Mouse (Mus musculus) liver, embryonic 16.5 days (tissue): Measurements from ENCODE around the gene Chil4. TPM values are rescaled to one million over a fixed set of nuclear protein-coding genes. Genes with fewer than 3 reads are reported as not detected.
"Not testable (repeated sequence)": the region's sequence is repeated elsewhere in the genome, so short reads cannot be mapped to it uniquely, and the experiment has no call there.

Experiments
- ATAC-seq: fragments of 200-750 bp; cut with Nextera tagmentation; 2 replicates; pipeline ENCODE4 v1.8.0; 2017; ENCODE audit warnings: low read depth, mild to moderate bottlenecking, moderate number of reproducible peaks, moderate library complexity
- H3K27ac ChIP-seq: fragments of 300-500 bp; sonication (generic); 2 replicates; pipeline ENCODE4 v1.5.1; 2014; ENCODE audit warnings: mild to moderate bottlenecking, low read length
- H3K27me3 ChIP-seq: fragments of 300-500 bp; sonication (generic); 2 replicates; pipeline ENCODE4 v1.6.1; 2014; ENCODE audit warnings: low read depth, low read length, mixed read lengths; ENCODE audit not compliant: control insufficient read depth, insufficient read depth
- H3K36me3 ChIP-seq: fragments of 300-500 bp; sonication (generic); 2 replicates; pipeline ENCODE4 v1.6.1; 2014; ENCODE audit warnings: mild to moderate bottlenecking; ENCODE audit not compliant: control insufficient read depth, insufficient read depth
- H3K4me1 ChIP-seq: fragments of 300-500 bp; sonication (generic); 2 replicates; pipeline ENCODE4 v1.6.1; 2014; ENCODE audit warnings: low read depth, low read length, mixed read lengths; ENCODE audit not compliant: control insufficient read depth
- H3K4me2 ChIP-seq: fragments of 300-500 bp; sonication (generic); 2 replicates; pipeline ENCODE4 v1.6.1; 2014; ENCODE audit warnings: low read depth, low read length, mixed read lengths
- H3K4me3 ChIP-seq: fragments of 300-500 bp; sonication (generic); 2 replicates; pipeline ENCODE4 v1.5.1; 2014; ENCODE audit warnings: low read depth, mild to moderate bottlenecking, low read length
- H3K9ac ChIP-seq: fragments of 300-500 bp; sonication (generic); 2 replicates; pipeline ENCODE4 v1.6.1; 2014; ENCODE audit warnings: low read depth, low read length
- H3K9me3 ChIP-seq: fragments of 300-500 bp; sonication (generic); replicated peaks from 2 replicates; pipeline ENCODE4 v1.6.1; 2016; ENCODE audit warnings: low read length; ENCODE audit not compliant: control insufficient read depth
- WGBS: fragments of 180-500 bp; shearing (Covaris S2); extraction: QIAGEN DNeasy Blood & Tissue Kit; methylation state at CpG from one replicate; pipeline ENCODE4 v1.1.7; 2014; ENCODE audit not compliant: insufficient replicate concordance; 5-methylcytosine and 5-hydroxymethylcytosine counted together
- polyA plus RNA-seq: library from polyadenylated mRNA; unstranded; fragments of >200 nt; fragmentation: Nextera tagmentation; extraction: Ambion mirVana; gene quantifications from 2 replicates; pipeline ENCODE4 v1.2.1, GENCODE M21; 2015

Chil4 gene
- not detected in 2 replicates for polyA plus RNA-seq

DNA sequence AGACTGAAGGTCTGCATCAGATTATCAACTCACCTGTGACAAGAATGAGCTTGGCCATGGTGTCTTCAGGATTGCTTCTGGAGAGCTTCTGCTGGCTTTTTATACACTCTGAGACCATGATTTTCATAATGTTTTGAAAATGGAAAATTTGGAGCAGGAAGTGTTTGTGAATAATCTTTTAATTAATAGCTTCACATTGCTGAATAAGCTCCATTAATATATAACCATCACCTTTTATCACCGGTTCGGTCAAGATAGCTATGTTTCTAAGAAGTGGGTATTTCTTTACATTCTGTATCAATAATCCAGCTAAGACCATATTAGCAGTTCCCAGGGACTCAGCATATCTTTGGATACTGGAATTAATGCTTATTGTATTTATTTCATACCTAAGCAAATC, at the start of gene Chil4:
Gene Chil4, minus strand, starts transcription at position 101 of the 400 bp plus-strand sequence.
- H3K4me2 ChIP-seq: no peak within 1 kb of the TSS
- no peak within 1 kb of the TSS for H3K9ac ChIP-seq
- ATAC-seq: no peak
- no peak within 1 kb of the TSS for H3K4me3 ChIP-seq
- WGBS: 69% methylated on average over 2 of the region's 2 CpGs
- no peaks in the 10 kb centered on the region for H3K36me3 ChIP-seq
- no peaks in the 10 kb centered on the region for H3K4me1 ChIP-seq
- no peaks in the 10 kb centered on the region for H3K27me3 ChIP-seq
- H3K27ac ChIP-seq: no peak within 1 kb of the TSS
- H3K9me3 ChIP-seq: no peaks in the 10 kb centered on the region

- Histone ChIP-seq H3K4me1 (no peaks in the 10 kb centered on the region), H3K9ac (no peak overlapping the region), H3K36me3 (no peaks in the 10 kb centered on the region), H3K27me3 (no peaks in the 10 kb centered on the region), H3K9me3 (peaks cover 3% of the 10 kb centered on the region; the same call in 1 of the 2 replicates), H3K4me3 (no peak overlapping the region), H3K4me2 (no peak overlapping the region), H3K27ac (no peak overlapping the region)
- ATAC-seq: no peak
- 52% methylated on average over 2 of the region's 2 CpGs for WGBS
Observed at GRCm38 (mm10) chr3:106265854-106266253, 46.5 kb upstream of the Chil4 start.

DNA sequence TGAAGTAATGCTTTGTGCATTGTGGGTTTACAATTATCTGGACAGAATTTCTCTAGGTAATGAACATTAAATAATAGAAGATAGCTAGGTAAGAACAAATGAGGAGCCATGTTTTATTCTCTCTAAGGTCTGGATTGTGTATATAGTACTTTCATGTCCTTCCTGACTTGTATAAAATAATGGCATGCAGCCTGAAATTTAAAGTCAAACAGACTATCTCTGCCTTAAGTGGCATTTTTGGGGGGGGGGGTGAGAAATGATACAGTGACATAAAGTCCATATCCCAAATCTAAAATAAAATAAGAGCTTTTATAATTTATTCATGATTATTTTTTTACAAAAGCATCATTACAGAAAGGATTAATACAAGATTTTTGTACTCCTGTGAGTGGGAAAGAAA, 45.5 kb upstream of the Chil4 start:
- no peak for ATAC-seq
- H3K9me3 ChIP-seq: peaks cover 3% of the 10 kb centered on the region; the same call in 1 of the 2 replicates
- no peak overlapping the region for H3K4me3 ChIP-seq
- no peaks in the 10 kb centered on the region for H3K36me3 ChIP-seq
- H3K9ac ChIP-seq: no peak overlapping the region
- H3K4me1 ChIP-seq: no peaks in the 10 kb centered on the region
- H3K27me3 ChIP-seq: no peaks in the 10 kb centered on the region
- H3K4me2 ChIP-seq: no peak overlapping the region
- H3K27ac ChIP-seq: no peak overlapping the region

DNA sequence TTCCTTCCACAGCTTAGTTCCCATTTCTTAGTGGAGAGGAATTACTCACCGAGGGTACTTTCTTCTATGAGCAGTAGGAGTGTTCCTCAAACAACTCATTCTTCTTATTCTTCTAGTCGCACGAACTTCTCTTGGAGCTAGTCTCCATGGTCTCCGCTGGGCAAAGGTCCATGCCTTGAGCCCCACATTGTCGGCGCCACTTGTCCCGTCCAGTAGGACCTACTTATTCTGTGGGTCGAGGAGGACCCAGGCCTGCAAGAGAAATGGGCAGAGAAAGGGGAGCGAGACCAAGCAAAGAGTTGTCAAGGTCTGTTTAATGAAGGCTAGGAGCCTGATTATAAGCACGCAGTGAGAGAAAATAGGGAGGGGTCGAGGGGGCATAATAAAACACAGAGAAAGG, 37.8 kb upstream of the Chil4 start:
- not testable (repeated sequence) for H3K4me2 ChIP-seq, H3K27ac ChIP-seq, H3K4me1 ChIP-seq, H3K36me3 ChIP-seq, ATAC-seq, H3K9ac ChIP-seq, H3K27me3 ChIP-seq, H3K4me3 ChIP-seq
- 67% methylated on average over 11 of the region's 11 CpGs for WGBS
- H3K9me3 ChIP-seq: peaks cover 12% of the 10 kb centered on the region; the same call in 1 of the 2 replicates

- H3K27ac ChIP-seq: no peak overlapping the region
- H3K9me3 ChIP-seq: peaks cover 12% of the 10 kb centered on the region; the same call in 1 of the 2 replicates
- H3K9ac ChIP-seq: no peak overlapping the region
- ATAC-seq: no peak
- no peaks in the 10 kb centered on the region for H3K36me3 ChIP-seq
- no peak overlapping the region for H3K4me2 ChIP-seq
- H3K4me3 ChIP-seq: no peak overlapping the region
- H3K27me3 ChIP-seq: no peaks in the 10 kb centered on the region
- WGBS: 53% methylated on average over 6 of the region's 6 CpGs
- H3K4me1 ChIP-seq: no peaks in the 10 kb centered on the region
Observed at GRCm38 (mm10) chr3:106252719-106253118, 33.4 kb upstream of the Chil4 start.

DNA sequence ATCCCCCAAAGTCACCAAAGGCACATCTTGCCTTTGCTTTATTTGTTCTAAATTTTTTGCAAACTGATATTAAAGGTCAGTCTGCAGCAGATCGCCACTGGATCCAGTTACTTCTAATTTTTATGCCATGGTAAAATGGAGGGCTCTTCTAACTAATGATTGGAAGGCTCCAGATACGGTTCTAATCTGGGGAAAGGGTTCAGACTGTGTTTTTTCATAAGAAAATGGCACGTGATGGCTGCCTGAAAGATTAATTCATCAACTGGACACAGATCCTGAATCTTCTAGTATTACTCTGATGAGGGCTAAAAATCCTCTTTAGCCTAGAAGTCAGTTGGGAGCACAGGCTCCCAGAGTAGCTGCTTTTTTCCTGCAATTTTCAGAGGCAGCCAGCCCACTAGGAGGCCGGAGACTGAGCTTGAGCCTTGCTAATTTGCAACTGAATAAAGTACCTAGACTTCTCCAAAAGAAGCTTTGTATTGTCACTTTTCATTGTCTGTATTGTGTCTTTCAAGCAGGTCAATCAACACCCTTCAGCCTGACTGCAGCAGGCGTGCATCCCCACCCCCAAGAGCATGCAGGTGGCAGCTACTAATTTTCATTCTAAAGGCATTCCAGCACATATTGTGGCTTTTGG, 31.6 kb upstream of the Chil4 start:
- H3K4me1 ChIP-seq, ATAC-seq, H3K9ac ChIP-seq, H3K27ac ChIP-seq, H3K36me3 ChIP-seq, H3K4me3 ChIP-seq, H3K27me3 ChIP-seq, H3K4me2 ChIP-seq: not testable (repeated sequence)
- WGBS: 51% methylated on average over 5 of the region's 5 CpGs
- peaks cover 11% of the 10 kb centered on the region for H3K9me3 ChIP-seq

GRCm38 (mm10) chr3:106247369-106247768, 28.1 kb upstream of the Chil4 start:
- H3K9me3 ChIP-seq, H3K9ac ChIP-seq, ATAC-seq, H3K27ac ChIP-seq, H3K27me3 ChIP-seq, H3K4me2 ChIP-seq, H3K4me1 ChIP-seq, H3K36me3 ChIP-seq, H3K4me3 ChIP-seq: not testable (repeated sequence)
- WGBS: 59% methylated on average over 9 of the region's 9 CpGs

DNA sequence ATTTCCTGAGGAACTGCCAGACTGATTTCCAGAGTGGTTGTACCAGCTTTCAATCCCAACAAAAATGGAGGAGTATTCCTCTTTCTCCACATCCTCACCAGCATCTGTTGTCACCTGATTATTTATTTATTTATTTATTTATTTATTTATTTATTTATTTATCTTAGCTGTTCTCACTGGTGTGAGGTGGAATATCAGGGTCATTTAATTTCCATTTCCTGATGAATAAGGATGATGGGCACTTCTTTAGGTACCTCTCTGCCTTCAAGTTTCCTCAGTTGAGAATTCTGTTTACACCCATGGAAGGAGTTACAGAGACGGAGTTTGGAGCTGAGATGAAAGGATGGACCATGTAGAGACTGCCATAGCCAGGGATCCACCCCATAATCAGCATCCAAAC, 20.9 kb upstream of the Chil4 start:
- H3K27me3 ChIP-seq, H3K4me3 ChIP-seq, H3K4me1 ChIP-seq, H3K9ac ChIP-seq, H3K27ac ChIP-seq, H3K36me3 ChIP-seq, H3K9me3 ChIP-seq, H3K4me2 ChIP-seq, ATAC-seq: not testable (repeated sequence)
- 57% methylated on average over 1 of the region's 1 CpGs for WGBS

DNA sequence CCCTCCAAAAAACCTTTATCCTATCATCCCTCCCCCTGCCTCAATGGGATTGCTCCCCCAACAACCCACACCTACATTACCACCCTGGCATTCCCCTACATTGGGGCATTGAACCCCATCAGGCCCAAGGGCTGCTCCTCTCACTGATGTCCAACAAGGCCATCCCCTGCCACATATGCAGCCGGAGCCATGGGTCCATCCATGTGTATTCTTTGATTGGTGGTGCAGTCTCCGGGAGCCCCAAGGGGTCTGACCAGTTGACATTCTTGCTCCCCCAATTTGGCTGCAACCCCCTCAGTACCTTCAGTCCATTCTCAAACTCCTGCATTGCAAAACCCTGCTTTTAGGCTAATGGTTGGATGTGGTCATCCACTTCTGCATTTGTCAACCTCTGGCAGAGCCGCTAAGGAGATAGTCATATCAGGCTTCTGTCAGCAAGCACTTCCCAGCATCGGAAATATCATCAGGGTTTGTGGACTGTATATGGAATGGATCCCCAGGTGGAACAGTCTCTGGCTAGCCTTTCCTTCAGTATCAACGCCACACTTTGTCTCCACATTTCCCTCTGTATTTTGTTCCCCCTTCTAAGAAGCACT, 20.0 kb upstream of the Chil4 start:
- 62% methylated on average over 5 of the region's 5 CpGs for WGBS
- Histone ChIP-seq H3K9me3 (peaks cover 6% of the 10 kb centered on the region), H3K4me2 (no peak overlapping the region), H3K36me3 (no peaks in the 10 kb centered on the region), H3K9ac (no peak overlapping the region), H3K4me1 (no peaks in the 10 kb centered on the region), H3K27me3 (no peaks in the 10 kb centered on the region), H3K27ac (no peak overlapping the region), H3K4me3 (no peak overlapping the region)
- ATAC-seq: 0 out of 2 replicates have a peak, but pooled peaks have one; percentile 24
